Comparison of ENCODE assay signal across 8 mouse cellular contexts in the genomic region with DNA sequence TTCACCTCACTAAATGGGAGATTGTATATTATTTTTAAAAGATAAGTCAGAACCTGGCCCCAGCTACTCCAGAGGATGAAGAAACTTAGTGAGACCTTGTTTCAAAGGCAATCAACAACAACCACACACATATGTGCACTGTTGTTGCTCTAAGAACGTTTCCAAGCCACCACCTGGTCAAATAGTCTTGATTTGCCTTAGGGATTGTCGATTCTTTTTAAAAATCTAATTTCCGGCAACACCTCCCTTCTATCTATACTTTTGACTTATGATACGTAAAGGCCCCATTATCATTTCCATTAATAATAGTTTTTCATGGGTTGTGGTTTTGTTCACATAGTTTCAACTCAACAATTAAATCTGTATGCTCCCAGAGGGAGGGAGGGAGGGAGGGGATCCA. TPM values are rescaled to one million over a fixed set of nuclear protein-coding genes. Genes with fewer than 3 reads are reported as not detected.
A peak's percentile ranks its signal among the peaks of the same experiment; 100 is the strongest.
DNase-seq lines count a peak whose midpoint lies in the region; ATAC-seq and TF ChIP-seq lines count a peak whose summit lies in the region.

A gene (minus strand): TSS at position 101 of the 400 bp plus-strand sequence.

- WGBS in lung, embryonic 14.5 days = 79% methylated on average over 4 of the region's 4 CpGs
- 88% methylated on average over 4 of the region's 4 CpGs for WGBS in embryonic facial prominence, embryonic 12.5 days
- 88% methylated on average over 4 of the region's 4 CpGs for WGBS in heart, embryonic 14.5 days
- 85% methylated on average over 4 of the region's 4 CpGs for WGBS in neural tube, embryonic 13.5 days

- no peak for ATAC-seq in lung, embryonic 14.5 days (ENCODE audit: insufficient read depth)
- no peak for ATAC-seq in embryonic facial prominence, embryonic 12.5 days (ENCODE audit: insufficient number of reproducible peaks, insufficient read depth, low FRiP score, low TSS enrichment)
- no peak for ATAC-seq in heart, embryonic 14.5 days (ENCODE audit: insufficient number of reproducible peaks, insufficient read depth, low FRiP score, low read depth)
- no peak for ATAC-seq in neural tube, embryonic 13.5 days (ENCODE audit: low read depth)

- 0 out of 2 replicates have a peak, but pooled peaks cover 7% of the 10 kb centered on the region for H3K36me3 ChIP-seq in lung, embryonic 14.5 days (ENCODE audit: insufficient read depth)
- H3K36me3 ChIP-seq in embryonic facial prominence, embryonic 12.5 days = no peaks in the 10 kb centered on the region
- no peaks in the 10 kb centered on the region for H3K36me3 ChIP-seq in heart, embryonic 14.5 days (ENCODE audit: control insufficient read depth, insufficient read depth, low read length)
- H3K36me3 ChIP-seq in neural tube, embryonic 13.5 days = 0 out of 2 replicates have a peak, but pooled peaks cover 4% of the 10 kb centered on the region

- TF ChIP-seq CTCF in lung, embryonic 14.5 days (IDR thresholded peaks at IDR 0.05; ENCODE audit: low read depth) = no peak

- H3K9ac ChIP-seq in lung, embryonic 14.5 days = peak within 1 kb of the TSS; percentile 99
- H3K9ac ChIP-seq in embryonic facial prominence, embryonic 12.5 days = peak within 1 kb of the TSS; percentile 99
- peak within 1 kb of the TSS; percentile 93 for H3K9ac ChIP-seq in heart, embryonic 14.5 days (ENCODE audit: low read length)
- H3K9ac ChIP-seq in neural tube, embryonic 13.5 days = peak within 1 kb of the TSS; percentile 100

- H3K27me3 ChIP-seq in lung, embryonic 14.5 days (ENCODE audit: insufficient read depth, low read length) = no peaks in the 10 kb centered on the region
- H3K27me3 ChIP-seq in embryonic facial prominence, embryonic 12.5 days = no peaks in the 10 kb centered on the region
- no peaks in the 10 kb centered on the region for H3K27me3 ChIP-seq in heart, embryonic 14.5 days (ENCODE audit: control insufficient read depth, insufficient read depth, low read length)
- no peaks in the 10 kb centered on the region for H3K27me3 ChIP-seq in neural tube, embryonic 13.5 days

- H3K4me2 ChIP-seq in lung, embryonic 14.5 days = peak within 1 kb of the TSS; percentile 75
- H3K4me2 ChIP-seq in embryonic facial prominence, embryonic 12.5 days (replicated peaks) = peak within 1 kb of the TSS; percentile 46
- H3K4me2 ChIP-seq in heart, embryonic 14.5 days (ENCODE audit: low read length) = peak within 1 kb of the TSS; percentile 84
- H3K4me2 ChIP-seq in neural tube, embryonic 13.5 days = peak within 1 kb of the TSS; percentile 74

- no peak for DNase-seq in lung, embryonic 14.5 days
- DNase-seq in lung, adult 18-20 months = no peak
- DNase-seq in left cerebral cortex, postnatal 36 days (ENCODE audit: low spot score in 2 of 2) = no peak
- DNase-seq in MN1 (ENCODE audit: low spot score) = no peak
- DNase-seq in urinary bladder, postnatal 25 days (ENCODE audit: low spot score) = no peak

- H3K27ac ChIP-seq in lung, embryonic 14.5 days (ENCODE audit: low read depth) = peak within 1 kb of the TSS; percentile 98
- H3K27ac ChIP-seq in embryonic facial prominence, embryonic 12.5 days = peak within 1 kb of the TSS; percentile 99
- H3K27ac ChIP-seq in heart, embryonic 14.5 days (replicated peaks in 1 of 2; ENCODE audit: control insufficient read depth in 1 of 2, insufficient read depth in 1 of 2, low read depth in 2 of 2, low read length in 2 of 2) = peak within 1 kb of the TSS; percentile 60 to 97
- peak within 1 kb of the TSS; percentile 100 for H3K27ac ChIP-seq in neural tube, embryonic 13.5 days (replicated peaks)

- intact Hi-C loops in left cerebral cortex, postnatal 36 days (cut with DNase I) = no loop called here

- peaks cover 3% of the 10 kb centered on the region; the same call in 1 of the 2 replicates for H3K4me1 ChIP-seq in lung, embryonic 14.5 days (ENCODE audit: insufficient read depth)
- H3K4me1 ChIP-seq in embryonic facial prominence, embryonic 12.5 days = peaks cover 13% of the 10 kb centered on the region; the same call in 1 of the 2 replicates
- peaks cover 2 to 26% of the 10 kb centered on the region in 2 experiments for H3K4me1 ChIP-seq in heart, embryonic 14.5 days (ENCODE audit: control insufficient read depth in 2 of 2, insufficient read depth in 2 of 2, low read length in 2 of 2)
- peaks cover 13% of the 10 kb centered on the region for H3K4me1 ChIP-seq in neural tube, embryonic 13.5 days (replicated peaks)

- peak within 1 kb of the TSS; percentile 84 for H3K4me3 ChIP-seq in lung, embryonic 14.5 days (ENCODE audit: low read depth, low read length)
- peak within 1 kb of the TSS; percentile 91 for H3K4me3 ChIP-seq in embryonic facial prominence, embryonic 12.5 days
- peak within 1 kb of the TSS; percentile 95 to 99 for H3K4me3 ChIP-seq in heart, embryonic 14.5 days (ENCODE audit: control insufficient read depth in 1 of 2, insufficient read depth in 1 of 2, low read depth in 1 of 2, low read length in 2 of 2)
- peak within 1 kb of the TSS; percentile 93 for H3K4me3 ChIP-seq in neural tube, embryonic 13.5 days

- H3K9me3 ChIP-seq in lung, embryonic 14.5 days (ENCODE audit: low read depth, low read length) = no peaks in the 10 kb centered on the region
- no peaks in the 10 kb centered on the region for H3K9me3 ChIP-seq in embryonic facial prominence, embryonic 12.5 days
- H3K9me3 ChIP-seq in heart, embryonic 14.5 days (ENCODE audit: control insufficient read depth, low read length) = no peaks in the 10 kb centered on the region
- H3K9me3 ChIP-seq in neural tube, embryonic 13.5 days = no peaks in the 10 kb centered on the region

RNA-seq across cellular contexts. Expression of the gene that starts here (rescaled TPM):
- 80.1 and 86.5 TPM in 2 replicates for polyA plus RNA-seq in lung, embryonic 14.5 days (2014; fragmentation: Nextera tagmentation; extraction: Ambion mirVana)
- 148 and 159 TPM in 2 replicates for polyA plus RNA-seq in embryonic facial prominence, embryonic 12.5 days (2016; fragmentation: Nextera tagmentation; extraction: Ambion mirVana)
- polyA plus RNA-seq in heart, embryonic 14.5 days (2014; fragmentation: Nextera tagmentation; extraction: Ambion mirVana) = 56.1 and 72.6 TPM in 2 replicates
- 100 to 1,000 TPM in 1 of 2 experiments, 10 to 100 TPM in 1; 96.9 to 109 TPM for total RNA-seq in left cerebral cortex, postnatal 36 days (2021)
- 256 and 285 TPM in 2 replicates for polyA plus RNA-seq in neural tube, embryonic 13.5 days (2015; fragmentation: Nextera tagmentation; extraction: Ambion mirVana)
